10 mouse cellular contexts compared by ENCODE assay signal in the genomic region with DNA sequence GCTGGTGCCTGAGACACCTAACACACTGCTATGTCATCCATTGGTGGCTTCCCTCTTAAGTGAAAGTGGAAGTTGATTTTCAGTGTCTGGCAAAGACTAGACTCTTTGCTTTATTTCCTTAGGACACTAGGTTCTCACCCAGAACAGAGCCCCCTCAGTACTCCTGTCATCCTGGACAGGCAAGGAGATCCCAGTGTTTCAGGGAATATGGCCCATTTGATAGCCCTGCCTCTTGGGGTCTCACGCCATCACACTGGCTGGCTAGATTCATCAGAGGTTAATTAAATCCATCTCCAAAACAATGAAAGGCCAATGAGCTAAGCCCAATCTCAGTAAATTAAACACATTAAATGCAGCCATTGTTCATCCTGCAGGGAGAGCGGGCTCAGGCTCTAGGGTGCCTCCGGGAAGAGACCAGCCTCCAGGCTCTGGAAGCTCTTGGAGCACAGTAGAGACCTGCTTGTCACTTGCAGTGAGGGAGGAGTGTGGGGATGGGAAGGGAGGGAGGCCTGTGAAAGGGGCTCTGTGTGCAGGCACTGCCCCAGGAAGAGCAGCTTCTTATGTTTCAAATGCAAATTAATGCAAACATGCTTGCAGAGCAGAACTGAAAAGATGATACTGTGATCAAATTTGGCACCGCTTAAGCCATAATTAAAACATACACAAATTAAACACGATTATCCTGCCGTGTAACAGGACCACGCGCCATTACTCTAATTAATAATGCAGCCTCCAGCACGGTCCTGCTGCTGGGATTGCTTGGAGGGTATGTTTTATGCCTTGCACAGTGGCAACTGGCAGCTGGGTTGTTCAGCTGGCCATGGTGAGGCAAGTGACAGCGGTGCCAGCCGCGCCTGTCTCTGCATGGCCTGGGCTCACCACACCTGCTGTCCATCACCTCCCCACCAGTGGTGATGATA. TPM values are rescaled to one million over a fixed set of nuclear protein-coding genes. Genes with fewer than 3 reads are reported as not detected.
DNase-seq lines count a peak whose midpoint lies in the region; ATAC-seq and TF ChIP-seq lines count a peak whose summit lies in the region.
"Had no signal": no experiment of that assay in that cellular context is flagged by ENCODE, and none has a peak within 500 bp of the region (broad histone marks: within the 10 kb centered on the region; RNA-seq: fewer than 3 reads in every experiment).

No protein-coding gene starts in this region.

- no peaks in the 10 kb centered on the region for H3K4me1 ChIP-seq in lung, embryonic 14.5 days (ENCODE audit: insufficient read depth)
- H3K4me1 ChIP-seq in heart, embryonic 11.5 days (ENCODE audit: control insufficient read depth, insufficient read depth, low read length), result peaks cover 3% of the 10 kb centered on the region; the same call in 1 of the 2 replicates

- TF ChIP-seq CTCF in lung, embryonic 14.5 days (IDR thresholded peaks at IDR 0.05; ENCODE audit: low read depth), result no peak

- 77% methylated on average over 12 of the region's 12 CpGs for WGBS in lung, embryonic 14.5 days
- 80% methylated on average over 12 of the region's 12 CpGs for WGBS in heart, embryonic 11.5 days (ENCODE audit: insufficient replicate concordance)

- no peak overlapping the region for H3K4me2 ChIP-seq in lung, embryonic 14.5 days
- H3K4me2 ChIP-seq in heart, embryonic 11.5 days, result no peak overlapping the region

- H3K27ac ChIP-seq in lung, embryonic 14.5 days (ENCODE audit: low read depth), result no peak overlapping the region
- no peak overlapping the region for H3K27ac ChIP-seq in heart, embryonic 11.5 days (ENCODE audit: low read depth, low read length)

- H3K36me3 ChIP-seq in lung, embryonic 14.5 days (ENCODE audit: insufficient read depth), result peaks cover 29% of the 10 kb centered on the region
- peaks cover 3% of the 10 kb centered on the region; the same call in 1 of the 2 replicates for H3K36me3 ChIP-seq in heart, embryonic 11.5 days (ENCODE audit: control insufficient read depth, insufficient read depth, low read length)
- H3K36me3 ChIP-seq: G1E had no signal

- no peak for DNase-seq in lung, embryonic 14.5 days
- no peak for DNase-seq in lung, postnatal 10 days
- DNase-seq in frontal cortex, postnatal 10 days (ENCODE audit: low spot score in 2 of 2), result peak; percentile 35 to 36
- DNase-seq in left cerebral cortex, postnatal 14 days (ENCODE audit: low spot score in 2 of 2), result peak; percentile 28 to 36
- DNase-seq in right cerebral cortex, postnatal 14 days, result peak; percentile 23
- no peak for DNase-seq in heart, postnatal 4 days
- no peak for DNase-seq in urinary bladder, postnatal 25 days (ENCODE audit: low spot score)
- DNase-seq: heart, adult 18-20 months had no signal

- H3K4me3 ChIP-seq in lung, embryonic 14.5 days (ENCODE audit: low read depth, low read length), result no peak overlapping the region
- no peak overlapping the region for H3K4me3 ChIP-seq in heart, embryonic 11.5 days (ENCODE audit: low read depth, low read length)

- H3K27me3 ChIP-seq in lung, embryonic 14.5 days (ENCODE audit: insufficient read depth, low read length), result no peaks in the 10 kb centered on the region
- H3K27me3 ChIP-seq in heart, embryonic 11.5 days (ENCODE audit: control insufficient read depth, insufficient read depth, low read length), result no peaks in the 10 kb centered on the region

- H3K9ac ChIP-seq in lung, embryonic 14.5 days, result no peak overlapping the region
- H3K9ac ChIP-seq in heart, embryonic 11.5 days (ENCODE audit: low read depth, low read length), result no peak overlapping the region

- H3K9me3 ChIP-seq in lung, embryonic 14.5 days (ENCODE audit: low read depth, low read length), result no peaks in the 10 kb centered on the region
- no peaks in the 10 kb centered on the region for H3K9me3 ChIP-seq in heart, embryonic 11.5 days (replicated peaks; ENCODE audit: control insufficient read depth, low read length)

- intact Hi-C loops in left cerebral cortex, postnatal 14 days (cut with DNase I), result no loop called here

- ATAC-seq in lung, embryonic 14.5 days (ENCODE audit: insufficient read depth), result peak; percentile 41; the same call in 1 of the 2 replicates
- ATAC-seq in heart, embryonic 11.5 days (replicated peaks; ENCODE audit: insufficient number of reproducible peaks, low FRiP score, low TSS enrichment), result no peak

RNA-seq across cellular contexts. Expression of a gene that starts 37.6 kb away (rescaled TPM):
- not detected in 2 replicates for polyA plus RNA-seq in lung, embryonic 14.5 days (2014; fragmentation: Nextera tagmentation; extraction: Ambion mirVana)
- 1 to 10 TPM; 1.5 to 4.7 TPM for total RNA-seq in left cerebral cortex, postnatal 14 days (2021)
- total RNA-seq in heart, postnatal 4 days (2021), result under 1 TPM in 1 of 2 experiments, not detected in 1; 0.14 TPM
- 0.09 and 0.34 TPM in 2 replicates for polyA plus RNA-seq in heart, embryonic 11.5 days (2014; fragmentation: Nextera tagmentation; extraction: Ambion mirVana)
- total RNA-seq: G1E had no signal
- polyA plus RNA-seq: G1E had no signal

Comparison
In these comparisons a context has a peak if more than half of its experiments do, and no peak if none do; other contexts are left out.
1. DNase-seq: peak in frontal cortex, postnatal 10 days (2 of 2), left cerebral cortex, postnatal 14 days (2 of 2) and right cerebral cortex, postnatal 14 days (single experiment); none in lung, embryonic 14.5 days (single experiment), lung, postnatal 10 days (single experiment), heart, postnatal 4 days (single experiment) and urinary bladder, postnatal 25 days (single experiment).